Mouse (Mus musculus): ENCODE results near the gene Padi4.
A peak's percentile ranks its signal among the peaks of the same experiment; 100 is the strongest.

The Padi4 gene

GRCm38 (mm10) chr4:140740655-140741054 lies 33.4 kb downstream of the Padi4 start:
- DNase-seq (ENCODE audit: low spot score): no peak

- DNase-seq (ENCODE audit: low spot score): no peak
Observed at GRCm38 (mm10) chr4:140732871-140733270, 41.2 kb downstream of the Padi4 start.

- no peak for DNase-seq (ENCODE audit: low spot score)
Observed at GRCm38 (mm10) chr4:140731654-140732053, 42.4 kb downstream of the Padi4 start.

- DNase-seq (ENCODE audit: low spot score): no peak
Observed at GRCm38 (mm10) chr4:140726907-140727306, 47.1 kb downstream of the Padi4 start.

- no peak for DNase-seq (ENCODE audit: low spot score)
Observed at GRCm38 (mm10) chr4:140724739-140725138, 49.3 kb downstream of the Padi4 start.

- DNase-seq (ENCODE audit: low spot score): no peak
Observed at GRCm38 (mm10) chr4:140723801-140724200, 50.2 kb downstream of the Padi4 start.

- no peak for DNase-seq (ENCODE audit: low spot score)
Observed at GRCm38 (mm10) chr4:140723192-140723591, 50.8 kb downstream of the Padi4 start.

GRCm38 (mm10) chr4:140722710-140723109 lies 51.3 kb downstream of the Padi4 start:
- no peak for DNase-seq (ENCODE audit: low spot score)

- DNase-seq (ENCODE audit: low spot score): no peak
Observed at GRCm38 (mm10) chr4:140721968-140722490, 52.0 kb downstream of the Padi4 start.

GRCm38 (mm10) chr4:140720091-140720490 lies 53.9 kb downstream of the Padi4 start:
- DNase-seq (ENCODE audit: low spot score): no peak

- DNase-seq (ENCODE audit: low spot score): no peak
Observed at GRCm38 (mm10) chr4:140718436-140718835, 55.6 kb downstream of the Padi4 start.

- no peak for DNase-seq (ENCODE audit: low spot score)
Observed at GRCm38 (mm10) chr4:140716994-140717393, 57.0 kb downstream of the Padi4 start.

GRCm38 (mm10) chr4:140714586-140714985 lies 59.5 kb downstream of the Padi4 start:
- DNase-seq (ENCODE audit: low spot score): no peak

GRCm38 (mm10) chr4:140713480-140714365 lies 60.3 kb downstream of the Padi4 start:
- peak; percentile 75 for DNase-seq (ENCODE audit: low spot score)

- DNase-seq (ENCODE audit: low spot score): no peak
Observed at GRCm38 (mm10) chr4:140711360-140711759, 62.7 kb downstream of the Padi4 start.

- no peak for DNase-seq (ENCODE audit: low spot score)
Observed at GRCm38 (mm10) chr4:140710781-140711180, 63.3 kb downstream of the Padi4 start.

GRCm38 (mm10) chr4:140709617-140710016 lies 64.4 kb downstream of the Padi4 start:
- DNase-seq (ENCODE audit: low spot score): no peak

GRCm38 (mm10) chr4:140709111-140709510 lies 64.9 kb downstream of the Padi4 start:
- no peak for DNase-seq (ENCODE audit: low spot score)

GRCm38 (mm10) chr4:140708297-140708927 lies 65.6 kb downstream of the Padi4 start:
- DNase-seq (ENCODE audit: low spot score): no peak

GRCm38 (mm10) chr4:140707615-140708014 lies 66.4 kb downstream of the Padi4 start:
- DNase-seq (ENCODE audit: low spot score): no peak

- DNase-seq (ENCODE audit: low spot score): no peak
Observed at GRCm38 (mm10) chr4:140704166-140704565, 69.9 kb downstream of the Padi4 start.

- no peak for DNase-seq (ENCODE audit: low spot score)
Observed at GRCm38 (mm10) chr4:140703636-140704035, 70.4 kb downstream of the Padi4 start.
